Mouse (Mus musculus): ENCODE measurements around the gene Secisbp2. TPM values are rescaled to one million over a fixed set of nuclear protein-coding genes. Genes with fewer than 3 reads are reported as not detected.

Gene Secisbp2
- polyA plus RNA-seq, 1 experiment: 23.4 TPM

DNA sequence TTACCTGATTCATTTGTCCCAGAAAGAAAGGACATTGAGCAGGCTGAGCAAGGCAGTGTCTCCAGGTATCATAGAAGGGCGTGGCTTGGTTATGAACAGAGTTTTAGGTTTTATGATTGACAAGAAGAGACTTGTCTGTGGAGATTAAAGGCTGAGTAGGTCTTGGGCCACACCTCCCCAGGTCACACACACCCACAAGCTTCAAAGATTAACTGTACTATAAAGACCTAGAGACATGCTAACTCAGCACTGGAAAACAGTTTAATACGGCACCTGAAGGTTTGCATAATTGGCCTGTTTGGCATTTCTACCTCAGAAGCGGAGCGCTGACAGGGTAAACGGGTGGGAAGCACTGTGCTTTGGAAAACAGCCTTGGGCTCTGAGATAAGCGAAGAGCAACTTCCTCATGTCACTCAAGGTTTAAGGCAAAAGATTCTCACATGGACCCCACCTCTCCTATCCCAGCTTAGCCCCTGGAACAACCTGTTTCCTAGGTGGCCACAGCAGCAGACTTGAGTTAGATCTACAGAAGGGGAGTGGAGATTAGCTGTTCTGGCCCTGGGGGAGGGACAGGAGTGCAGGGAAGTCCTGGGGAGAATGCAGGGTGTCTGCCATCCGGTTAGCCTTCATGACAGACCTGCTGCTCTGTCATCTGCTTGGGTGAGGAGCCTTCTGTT is 33.9 kb downstream of the Secisbp2 start:
- Histone ChIP-seq H3K4me1 (ENCODE audit: control insufficient read depth, insufficient read depth, low read length) (peaks cover 7% of the 10 kb centered on the region; the same call in 1 of the 2 replicates), H3K27me3 (replicated peaks; ENCODE audit: control insufficient read depth, insufficient read depth, low read length) (no peaks in the 10 kb centered on the region), H3K4me3 (ENCODE audit: insufficient read depth, low read depth, low read length) (no peak overlapping the region), H3K36me3 (ENCODE audit: control insufficient read depth, insufficient read depth, low read length) (peaks cover 5% of the 10 kb centered on the region; the same call in 1 of the 2 replicates), H3K27ac (ENCODE audit: insufficient read depth, low read depth, low read length) (0 out of 2 replicates have a peak overlapping the region, but pooled peaks have one; percentile 1)
- 52% methylated on average over 7 of the region's 7 CpGs for WGBS
- peak; percentile 85 for DNase-seq
- TF ChIP-seq CTCF (conservative IDR thresholded peaks at IDR 0.05; ENCODE audit: insufficient read depth, insufficient read length, low read depth, low read length): no peak
- TF ChIP-seq POLR2A (IDR thresholded peaks at IDR 0.05; ENCODE audit: low read depth, low read length): no peak

- Histone ChIP-seq H3K4me1 (ENCODE audit: control insufficient read depth, insufficient read depth, low read length) (peaks cover 7% of the 10 kb centered on the region; the same call in 1 of the 2 replicates), H3K4me3 (ENCODE audit: insufficient read depth, low read depth, low read length) (no peak overlapping the region), H3K27ac (ENCODE audit: insufficient read depth, low read depth, low read length) (no peak overlapping the region), H3K36me3 (ENCODE audit: control insufficient read depth, insufficient read depth, low read length) (peaks cover 1% of the 10 kb centered on the region; the same call in 1 of the 2 replicates), H3K27me3 (replicated peaks; ENCODE audit: control insufficient read depth, insufficient read depth, low read length) (no peaks in the 10 kb centered on the region)
- TF ChIP-seq CTCF (conservative IDR thresholded peaks at IDR 0.05; ENCODE audit: insufficient read depth, insufficient read length, low read depth, low read length) (no peak), POLR2A (IDR thresholded peaks at IDR 0.05; ENCODE audit: low read depth, low read length) (no peak)
- WGBS: 93% methylated on average over 5 of the region's 5 CpGs
- DNase-seq: no peak
Observed at GRCm38 (mm10) chr13:51686966-51687365, 35.5 kb downstream of the Secisbp2 start.

DNA sequence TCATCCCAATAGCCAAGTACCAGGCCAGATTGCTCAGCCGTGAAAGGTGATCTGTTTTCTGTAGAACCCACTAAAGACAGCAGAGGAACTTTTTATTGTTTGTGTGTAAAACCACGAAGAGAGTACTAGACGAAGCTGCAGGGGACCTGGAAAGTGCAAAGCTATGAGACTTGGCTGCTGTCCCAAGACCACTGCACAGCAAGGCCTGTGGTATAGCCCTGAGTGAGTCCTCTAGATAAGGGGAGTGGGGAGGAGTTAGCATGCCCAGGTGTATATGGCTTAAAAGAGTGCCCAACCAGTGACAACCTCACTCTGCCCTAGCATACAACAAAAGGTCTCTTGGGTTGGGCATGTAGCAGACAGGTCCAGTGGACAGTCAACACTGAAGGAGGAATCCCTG is 37.2 kb downstream of the Secisbp2 start:
- no peak overlapping the region for H3K4me3 ChIP-seq (ENCODE audit: insufficient read depth, low read depth, low read length)
- WGBS: 62% methylated on average over 3 of the region's 3 CpGs
- H3K36me3 ChIP-seq (ENCODE audit: control insufficient read depth, insufficient read depth, low read length): 0 out of 2 replicates have a peak, but pooled peaks cover 1% of the 10 kb centered on the region
- no peaks in the 10 kb centered on the region for H3K27me3 ChIP-seq (replicated peaks; ENCODE audit: control insufficient read depth, insufficient read depth, low read length)
- TF ChIP-seq POLR2A (IDR thresholded peaks at IDR 0.05; ENCODE audit: low read depth, low read length): no peak
- TF ChIP-seq CTCF (conservative IDR thresholded peaks at IDR 0.05; ENCODE audit: insufficient read depth, insufficient read length, low read depth, low read length): no peak
- H3K27ac ChIP-seq (ENCODE audit: insufficient read depth, low read depth, low read length): no peak overlapping the region
- no peak for DNase-seq
- peaks cover 7% of the 10 kb centered on the region; the same call in 1 of the 2 replicates for H3K4me1 ChIP-seq (ENCODE audit: control insufficient read depth, insufficient read depth, low read length)

GRCm38 (mm10) chr13:51696481-51696880 is 45.0 kb downstream of the Secisbp2 start:
- H3K4me3 ChIP-seq (ENCODE audit: insufficient read depth, low read depth, low read length): no peak overlapping the region
- no peaks in the 10 kb centered on the region for H3K27me3 ChIP-seq (replicated peaks; ENCODE audit: control insufficient read depth, insufficient read depth, low read length)
- 0 out of 2 replicates have a peak, but pooled peaks cover 1% of the 10 kb centered on the region for H3K36me3 ChIP-seq (ENCODE audit: control insufficient read depth, insufficient read depth, low read length)
- H3K27ac ChIP-seq (ENCODE audit: insufficient read depth, low read depth, low read length): no peak overlapping the region
- TF ChIP-seq CTCF (conservative IDR thresholded peaks at IDR 0.05; ENCODE audit: insufficient read depth, insufficient read length, low read depth, low read length): no peak
- TF ChIP-seq POLR2A (IDR thresholded peaks at IDR 0.05; ENCODE audit: low read depth, low read length): no peak
- no peak for DNase-seq
- no peaks in the 10 kb centered on the region for H3K4me1 ChIP-seq (ENCODE audit: control insufficient read depth, insufficient read depth, low read length)

- WGBS: 61% methylated on average over 6 of the region's 6 CpGs
- H3K4me1 ChIP-seq (ENCODE audit: control insufficient read depth, insufficient read depth, low read length): no peaks in the 10 kb centered on the region
- H3K36me3 ChIP-seq (ENCODE audit: control insufficient read depth, insufficient read depth, low read length): 0 out of 2 replicates have a peak, but pooled peaks cover 1% of the 10 kb centered on the region
- H3K27me3 ChIP-seq (replicated peaks; ENCODE audit: control insufficient read depth, insufficient read depth, low read length): no peaks in the 10 kb centered on the region
- H3K27ac ChIP-seq (ENCODE audit: insufficient read depth, low read depth, low read length): no peak overlapping the region
- H3K4me3 ChIP-seq (ENCODE audit: insufficient read depth, low read depth, low read length): no peak overlapping the region
- no peak for DNase-seq
- TF ChIP-seq CTCF (conservative IDR thresholded peaks at IDR 0.05; ENCODE audit: insufficient read depth, insufficient read length, low read depth, low read length): no peak
- no peak for TF ChIP-seq POLR2A (IDR thresholded peaks at IDR 0.05; ENCODE audit: low read depth, low read length)
Observed at GRCm38 (mm10) chr13:51697455-51697854, 46.0 kb downstream of the Secisbp2 start.

GRCm38 (mm10) chr13:51697897-51698296 is 46.4 kb downstream of the Secisbp2 start:
- Histone ChIP-seq H3K36me3 (ENCODE audit: control insufficient read depth, insufficient read depth, low read length) (0 out of 2 replicates have a peak, but pooled peaks cover 1% of the 10 kb centered on the region), H3K4me1 (ENCODE audit: control insufficient read depth, insufficient read depth, low read length) (no peaks in the 10 kb centered on the region), H3K4me3 (ENCODE audit: insufficient read depth, low read depth, low read length) (no peak overlapping the region), H3K27ac (ENCODE audit: insufficient read depth, low read depth, low read length) (no peak overlapping the region), H3K27me3 (replicated peaks; ENCODE audit: control insufficient read depth, insufficient read depth, low read length) (no peaks in the 10 kb centered on the region)
- no peak for DNase-seq
- 67% methylated on average over 4 of the region's 4 CpGs for WGBS
- TF ChIP-seq POLR2A (IDR thresholded peaks at IDR 0.05; ENCODE audit: low read depth, low read length) (no peak), CTCF (conservative IDR thresholded peaks at IDR 0.05; ENCODE audit: insufficient read depth, insufficient read length, low read depth, low read length) (no peak)

- no peak for DNase-seq
- no peak overlapping the region for H3K4me3 ChIP-seq (ENCODE audit: insufficient read depth, low read depth, low read length)
- no peak for TF ChIP-seq POLR2A (IDR thresholded peaks at IDR 0.05; ENCODE audit: low read depth, low read length)
- TF ChIP-seq CTCF (conservative IDR thresholded peaks at IDR 0.05; ENCODE audit: insufficient read depth, insufficient read length, low read depth, low read length): no peak
Observed at GRCm38 (mm10) chr13:51698318-51698717, 46.8 kb downstream of the Secisbp2 start.

More at GRCm38 (mm10) chr13:51698318-51698717, 46.8 kb downstream of the Secisbp2 start:
- H3K27me3 ChIP-seq (replicated peaks; ENCODE audit: control insufficient read depth, insufficient read depth, low read length): no peaks in the 10 kb centered on the region
- H3K27ac ChIP-seq (ENCODE audit: insufficient read depth, low read depth, low read length): no peak overlapping the region
- H3K36me3 ChIP-seq (ENCODE audit: control insufficient read depth, insufficient read depth, low read length): 0 out of 2 replicates have a peak, but pooled peaks cover 1% of the 10 kb centered on the region
- 95% methylated on average over 3 of the region's 3 CpGs for WGBS
- no peaks in the 10 kb centered on the region for H3K4me1 ChIP-seq (ENCODE audit: control insufficient read depth, insufficient read depth, low read length)
